Comparison of ENCODE assay signal across 11 mouse cellular contexts in the genomic region with DNA sequence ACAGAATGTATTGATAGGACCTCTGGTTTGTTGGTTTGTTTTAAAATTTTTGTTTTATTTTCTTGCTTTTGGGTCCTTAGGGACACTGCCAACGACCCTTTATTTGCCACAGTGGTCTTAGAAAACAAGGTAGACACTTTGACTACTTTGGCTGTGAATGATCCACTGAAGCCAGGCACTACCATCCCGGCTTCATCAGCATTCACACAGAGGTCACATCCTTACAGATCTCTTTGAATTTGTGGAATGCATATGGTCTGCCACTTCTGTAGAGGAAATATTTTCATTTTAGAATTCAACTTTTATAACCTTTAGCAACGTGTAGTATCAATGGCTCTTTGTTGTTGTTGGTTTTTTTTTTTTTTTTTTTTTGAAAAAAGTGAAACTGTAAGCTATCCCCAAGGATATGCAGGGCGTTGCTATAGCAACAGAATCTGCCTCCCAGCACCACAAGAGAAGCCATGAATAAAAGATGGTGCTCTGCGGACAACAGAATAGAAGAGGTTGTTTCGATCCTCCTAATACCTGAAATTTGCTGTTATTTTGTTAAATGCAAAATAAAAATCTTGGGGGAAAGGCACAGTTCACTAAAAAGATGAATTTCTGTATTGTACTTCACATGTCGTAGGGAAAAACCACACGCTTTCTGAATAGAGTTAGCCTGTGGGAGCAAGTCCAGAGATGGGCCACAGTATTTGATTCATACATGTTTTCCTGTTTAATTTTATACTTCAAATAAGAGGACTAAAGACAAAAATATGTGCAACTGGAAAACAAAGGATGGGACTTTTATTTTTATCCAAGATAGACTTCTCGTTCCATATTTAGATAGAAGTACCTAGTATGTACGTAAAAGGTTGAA.
DNase-seq lines count a peak whose midpoint lies in the region; ATAC-seq lines count a peak whose summit lies in the region.
"Had no signal": no experiment of that assay in that cellular context is flagged by ENCODE, and none has a peak within 500 bp of the region (broad histone marks: within the 10 kb centered on the region; RNA-seq: fewer than 3 reads in every experiment).

No protein-coding gene starts in this region.

- WGBS in forebrain, embryonic 11.5 days = 58% methylated on average over 10 of the region's 10 CpGs
- WGBS in forebrain, embryonic 10.5 days = 69% methylated on average over 10 of the region's 10 CpGs
- WGBS in forebrain, embryonic 12.5 days = 43% methylated on average over 10 of the region's 10 CpGs
- 42% methylated on average over 10 of the region's 10 CpGs for WGBS in neural tube, embryonic 13.5 days
- 75% methylated on average over 10 of the region's 10 CpGs for WGBS in heart, embryonic 10.5 days

- no peak overlapping the region for H3K4me2 ChIP-seq in forebrain, embryonic 11.5 days (ENCODE audit: low read depth, low read length, severe bottlenecking)
- no peak overlapping the region for H3K4me2 ChIP-seq in forebrain, embryonic 12.5 days
- 0 out of 2 replicates have a peak overlapping the region, but pooled peaks have one; percentile 9 for H3K4me2 ChIP-seq in neural tube, embryonic 13.5 days
- H3K4me2 ChIP-seq: embryonic facial prominence, embryonic 15.5 days; liver, embryonic 11.5 days had no signal

- ATAC-seq in forebrain, embryonic 11.5 days (replicated peaks; ENCODE audit: low FRiP score) = peak; percentile 71
- ATAC-seq in forebrain, embryonic 12.5 days (ENCODE audit: low FRiP score) = peak; percentile 92
- peak; percentile 92 for ATAC-seq in neural tube, embryonic 13.5 days (ENCODE audit: low read depth)

- no peak for DNase-seq in forebrain, embryonic 11.5 days (ENCODE audit: low spot score)
- DNase-seq in forebrain, embryonic 10.5 days (ENCODE audit: extremely low spot score, low spot score) = no peak
- peak; percentile 6 to 8 for DNase-seq in left cerebral cortex, adult 18-20 months (ENCODE audit: low spot score in 2 of 2)
- DNase-seq in lung, postnatal 14 days = no peak
- no peak for DNase-seq in heart, adult 11 months
- no peak for DNase-seq in heart, embryonic 10.5 days (ENCODE audit: low spot score)

- no peak overlapping the region for H3K9ac ChIP-seq in forebrain, embryonic 11.5 days (ENCODE audit: low read length)
- no peak overlapping the region for H3K9ac ChIP-seq in forebrain, embryonic 12.5 days
- no peak overlapping the region for H3K9ac ChIP-seq in neural tube, embryonic 13.5 days
- H3K9ac ChIP-seq: embryonic facial prominence, embryonic 15.5 days had no signal

- no peak overlapping the region for H3K27ac ChIP-seq in forebrain, embryonic 11.5 days (ENCODE audit: low read depth, low read length)
- no peak overlapping the region for H3K27ac ChIP-seq in forebrain, embryonic 10.5 days
- H3K27ac ChIP-seq in forebrain, embryonic 12.5 days = 0 out of 2 replicates have a peak overlapping the region, but pooled peaks have one; percentile 66
- peak overlapping the region; percentile 82 for H3K27ac ChIP-seq in neural tube, embryonic 13.5 days (replicated peaks)
- H3K27ac ChIP-seq in heart, embryonic 10.5 days = no peak overlapping the region
- H3K27ac ChIP-seq: embryonic facial prominence, embryonic 15.5 days; stomach, postnatal 0 days had no signal

- no peaks in the 10 kb centered on the region for H3K4me1 ChIP-seq in forebrain, embryonic 11.5 days (replicated peaks; ENCODE audit: control insufficient read depth, insufficient read depth, low read length)
- H3K4me1 ChIP-seq in forebrain, embryonic 10.5 days = peaks cover 3% of the 10 kb centered on the region
- H3K4me1 ChIP-seq in forebrain, embryonic 12.5 days = peaks cover 6% of the 10 kb centered on the region
- peaks cover 11% of the 10 kb centered on the region for H3K4me1 ChIP-seq in neural tube, embryonic 13.5 days (replicated peaks)
- H3K4me1 ChIP-seq in heart, embryonic 10.5 days = no peaks in the 10 kb centered on the region
- H3K4me1 ChIP-seq: embryonic facial prominence, embryonic 15.5 days had no signal

- H3K9me3 ChIP-seq in forebrain, embryonic 11.5 days (ENCODE audit: control insufficient read depth, low read length) = no peaks in the 10 kb centered on the region
- H3K9me3 ChIP-seq in forebrain, embryonic 10.5 days = no peaks in the 10 kb centered on the region
- no peaks in the 10 kb centered on the region for H3K9me3 ChIP-seq in forebrain, embryonic 12.5 days
- H3K9me3 ChIP-seq in neural tube, embryonic 13.5 days = no peaks in the 10 kb centered on the region
- no peaks in the 10 kb centered on the region for H3K9me3 ChIP-seq in heart, embryonic 10.5 days
- H3K9me3 ChIP-seq: embryonic facial prominence, embryonic 15.5 days had no signal

- no peaks in the 10 kb centered on the region for H3K27me3 ChIP-seq in forebrain, embryonic 11.5 days (ENCODE audit: control insufficient read depth, insufficient read depth, low read length)
- H3K27me3 ChIP-seq in forebrain, embryonic 10.5 days (ENCODE audit: poor library complexity, severe bottlenecking) = peaks cover 29% of the 10 kb centered on the region
- H3K27me3 ChIP-seq in forebrain, embryonic 12.5 days = peaks cover 8% of the 10 kb centered on the region
- H3K27me3 ChIP-seq in neural tube, embryonic 13.5 days = peaks cover 13% of the 10 kb centered on the region
- no peaks in the 10 kb centered on the region for H3K27me3 ChIP-seq in heart, embryonic 10.5 days (ENCODE audit: insufficient read depth, poor library complexity, severe bottlenecking)
- H3K27me3 ChIP-seq: embryonic facial prominence, embryonic 15.5 days had no signal

- H3K36me3 ChIP-seq in forebrain, embryonic 11.5 days (ENCODE audit: control insufficient read depth, insufficient read depth, low read length) = no peaks in the 10 kb centered on the region
- H3K36me3 ChIP-seq in forebrain, embryonic 10.5 days (replicated peaks) = no peaks in the 10 kb centered on the region
- H3K36me3 ChIP-seq in forebrain, embryonic 12.5 days (replicated peaks) = no peaks in the 10 kb centered on the region
- no peaks in the 10 kb centered on the region for H3K36me3 ChIP-seq in neural tube, embryonic 13.5 days
- no peaks in the 10 kb centered on the region for H3K36me3 ChIP-seq in heart, embryonic 10.5 days
- H3K36me3 ChIP-seq: embryonic facial prominence, embryonic 15.5 days had no signal

- no peak overlapping the region for H3K4me3 ChIP-seq in forebrain, embryonic 11.5 days (ENCODE audit: low read depth, low read length)
- no peak overlapping the region for H3K4me3 ChIP-seq in forebrain, embryonic 10.5 days
- H3K4me3 ChIP-seq in forebrain, embryonic 12.5 days (replicated peaks) = no peak overlapping the region
- no peak overlapping the region for H3K4me3 ChIP-seq in neural tube, embryonic 13.5 days
- no peak overlapping the region for H3K4me3 ChIP-seq in heart, embryonic 10.5 days
- H3K4me3 ChIP-seq: embryonic facial prominence, embryonic 15.5 days had no signal

Comparison
In these comparisons a context has a peak if more than half of its experiments do, and no peak if none do; other contexts are left out.
1. H3K27ac ChIP-seq: peak in forebrain, embryonic 12.5 days (single experiment) and neural tube, embryonic 13.5 days (single experiment); none in forebrain, embryonic 11.5 days (single experiment), forebrain, embryonic 10.5 days (single experiment) and heart, embryonic 10.5 days (single experiment).
2. DNase-seq: peak in left cerebral cortex, adult 18-20 months (2 of 2); none in forebrain, embryonic 11.5 days (single experiment), forebrain, embryonic 10.5 days (single experiment), lung, postnatal 14 days (single experiment), heart, adult 11 months (single experiment) and heart, embryonic 10.5 days (single experiment).
3. Peak in every context shown above with its lines, with median percentiles within 50 percentile points of each other: ATAC-seq.